Mouse (Mus musculus): ENCODE data around the gene Slc9a8. TPM values are rescaled to one million over a fixed set of nuclear protein-coding genes. Genes with fewer than 3 reads are reported as not detected.

Slc9a8 gene
- polyA plus RNA-seq, 1 experiment from 2014 or later, result 21.6 TPM

GRCm38 (mm10) chr2:167519606-167520252, 98.2 kb downstream of the Slc9a8 start:
- 73% methylated on average over 5 of the region's 5 CpGs for WGBS (ENCODE audit: insufficient replicate concordance)
- no peaks in the 10 kb centered on the region for H3K9me3 ChIP-seq (replicated peaks; ENCODE audit: control insufficient read depth, low read length)
- H3K4me1 ChIP-seq (ENCODE audit: control insufficient read depth, insufficient read depth, low read length), result no peaks in the 10 kb centered on the region
- no peak overlapping the region for H3K9ac ChIP-seq (ENCODE audit: low read depth, low read length)
- peaks cover 21% of the 10 kb centered on the region for H3K36me3 ChIP-seq (ENCODE audit: control insufficient read depth, insufficient read depth, low read length)
- no peaks in the 10 kb centered on the region for H3K27me3 ChIP-seq (ENCODE audit: control insufficient read depth, insufficient read depth, low read length)
- H3K4me2 ChIP-seq, result no peak overlapping the region
- H3K4me3 ChIP-seq (ENCODE audit: low read depth, low read length), result no peak overlapping the region
- ATAC-seq (replicated peaks; ENCODE audit: insufficient number of reproducible peaks, low FRiP score, low TSS enrichment), result no peak
- H3K27ac ChIP-seq (ENCODE audit: low read depth, low read length), result no peak overlapping the region

Other genes with a start within 250 kb of the Slc9a8 start
- 0.10 and 0.16 TPM in 2 replicates for gene Kcnb1, start 231.6 kb upstream of the Slc9a8 start, polyA plus RNA-seq (2014; fragmentation: Nextera tagmentation; extraction: Ambion mirVana)
- gene Ptgis, start 181.1 kb upstream of the Slc9a8 start, polyA plus RNA-seq (2014; fragmentation: Nextera tagmentation; extraction: Ambion mirVana), result 19.6 and 21.6 TPM in 2 replicates
- 16.1 and 24.5 TPM in 2 replicates for gene B4galt5, start 72.5 kb upstream of the Slc9a8 start, polyA plus RNA-seq (2014; fragmentation: Nextera tagmentation; extraction: Ambion mirVana)
- gene Rnf114, start 70.9 kb downstream of the Slc9a8 start, polyA plus RNA-seq (2014; fragmentation: Nextera tagmentation; extraction: Ambion mirVana), result 58.9 and 68.6 TPM in 2 replicates
- gene Spata2, start 71.2 kb downstream of the Slc9a8 start, polyA plus RNA-seq (2014; fragmentation: Nextera tagmentation; extraction: Ambion mirVana), result 12.3 and 13.8 TPM in 2 replicates
- 21.1 and 23.1 TPM in 2 replicates for gene Snai1, start 116.5 kb downstream of the Slc9a8 start, polyA plus RNA-seq (2014; fragmentation: Nextera tagmentation; extraction: Ambion mirVana)
- gene Ube2v1, start 210.4 kb downstream of the Slc9a8 start, polyA plus RNA-seq (2014; fragmentation: Nextera tagmentation; extraction: Ambion mirVana), result 195 and 211 TPM in 2 replicates
- gene Gm20431, start 239.8 kb downstream of the Slc9a8 start, polyA plus RNA-seq (2014; fragmentation: Nextera tagmentation; extraction: Ambion mirVana), result 1.9 and 5.2 TPM in 2 replicates